Mouse (Mus musculus) fibroblast of lung, adult 2 months (primary cell): ENCODE measurements around the gene Prkce.

ENCODE experiments used
- DNase-seq: peaks from one replicate; pipeline ENCODE4 v3.0.0-alpha.2; 2011; ENCODE audit warnings: low read depth

Gene Prkce

DNA sequence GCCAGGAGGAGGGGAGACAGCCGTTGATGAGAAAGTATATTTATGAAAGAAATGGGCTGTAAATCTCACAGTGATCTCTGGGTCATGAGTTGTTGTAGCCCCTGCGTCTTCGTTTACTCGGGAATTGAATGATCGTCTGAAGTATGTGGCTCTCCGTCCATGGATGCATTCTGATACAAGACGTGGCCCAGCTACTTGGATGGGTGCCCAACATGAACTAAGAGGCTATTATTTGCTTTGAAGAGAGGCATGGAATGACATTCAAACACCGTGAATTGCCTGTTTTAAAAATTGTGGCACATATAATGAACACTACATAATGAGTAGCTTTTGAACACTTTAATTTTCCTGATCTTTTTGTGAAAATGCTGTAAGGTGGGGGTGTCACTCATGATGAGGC lies 93.5 kb downstream of the Prkce start:
- DNase-seq: no peak

DNA sequence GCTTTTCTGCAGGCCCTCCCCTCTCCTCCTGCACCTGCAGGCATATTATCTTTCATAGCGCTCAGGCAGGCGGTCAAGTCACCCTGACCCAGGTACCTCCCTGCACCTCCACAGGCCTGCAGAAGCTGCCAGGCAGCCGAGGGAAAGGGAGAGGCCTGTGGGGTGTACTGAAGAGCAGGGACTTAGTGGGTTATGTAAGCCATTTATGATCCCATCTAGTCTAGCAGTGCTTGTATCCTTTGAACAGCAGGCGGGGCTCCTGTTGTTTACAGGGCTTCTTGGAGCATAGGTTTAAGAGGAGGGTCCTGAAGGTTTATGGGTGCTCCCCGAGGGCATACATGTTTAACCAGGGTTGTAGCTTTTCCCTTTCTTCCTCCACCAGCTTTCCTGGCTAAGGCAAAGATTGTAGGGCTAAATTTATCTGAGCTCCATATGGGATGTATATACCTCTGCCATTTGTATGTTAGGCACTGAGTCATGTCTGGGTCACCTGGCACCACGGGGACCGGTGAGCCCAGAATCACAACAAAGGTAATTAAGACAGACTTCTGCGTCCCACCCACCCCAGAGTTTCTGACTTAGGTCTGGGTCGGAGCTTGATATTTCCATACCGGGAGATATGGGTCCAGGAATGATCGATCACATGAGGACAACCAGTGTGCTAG lies 96.5 kb downstream of the Prkce start:
- DNase-seq: no peak

DNA sequence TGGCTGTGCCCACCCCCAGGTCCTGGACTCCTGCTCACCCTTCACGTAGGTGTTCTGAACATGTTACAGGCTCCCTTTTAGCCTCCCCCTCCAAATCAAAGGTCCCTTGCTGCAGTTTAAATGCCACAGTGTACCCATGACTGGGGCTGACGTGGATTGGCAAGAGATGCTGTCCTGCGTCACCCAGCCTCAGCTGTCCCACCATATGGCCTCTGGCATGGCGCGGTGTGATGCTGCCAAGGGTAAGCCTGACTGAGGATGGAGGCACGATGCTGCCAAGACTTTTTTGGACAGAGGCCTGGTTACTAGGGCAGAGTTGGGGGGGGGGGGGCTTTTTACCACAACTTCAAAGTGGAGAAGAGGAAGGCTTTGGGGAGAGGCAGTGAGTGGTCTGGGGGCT lies 98.5 kb downstream of the Prkce start:
- DNase-seq: no peak

GRCm38 (mm10) chr17:86267126-86267760 lies 99.7 kb downstream of the Prkce start:
- DNase-seq: no peak

DNA sequence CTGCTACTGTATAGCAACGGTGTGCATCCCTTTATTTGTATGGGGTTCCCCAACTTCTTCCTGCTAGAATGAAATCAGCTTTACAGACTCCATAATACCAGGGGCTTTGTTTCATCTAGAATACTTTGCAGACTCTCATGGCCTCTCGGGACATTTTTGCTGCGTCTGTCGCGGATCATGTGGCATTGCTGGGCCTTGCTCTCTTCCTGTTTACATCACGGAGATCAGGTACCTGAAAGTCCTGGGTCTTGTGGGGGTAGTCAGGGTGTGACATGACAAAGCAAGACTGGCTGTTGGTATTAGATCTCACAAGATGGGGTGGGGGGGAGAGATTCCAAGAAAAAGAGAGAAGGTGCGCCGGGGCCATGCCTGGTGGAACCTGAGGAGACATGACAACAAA lies 102.1 kb downstream of the Prkce start:
- DNase-seq: no peak

GRCm38 (mm10) chr17:86270523-86270922 lies 102.9 kb downstream of the Prkce start:
- no peak for DNase-seq

GRCm38 (mm10) chr17:86271277-86271676 lies 103.7 kb downstream of the Prkce start:
- no peak for DNase-seq

GRCm38 (mm10) chr17:86272961-86273360 lies 105.4 kb downstream of the Prkce start:
- no peak for DNase-seq

DNA sequence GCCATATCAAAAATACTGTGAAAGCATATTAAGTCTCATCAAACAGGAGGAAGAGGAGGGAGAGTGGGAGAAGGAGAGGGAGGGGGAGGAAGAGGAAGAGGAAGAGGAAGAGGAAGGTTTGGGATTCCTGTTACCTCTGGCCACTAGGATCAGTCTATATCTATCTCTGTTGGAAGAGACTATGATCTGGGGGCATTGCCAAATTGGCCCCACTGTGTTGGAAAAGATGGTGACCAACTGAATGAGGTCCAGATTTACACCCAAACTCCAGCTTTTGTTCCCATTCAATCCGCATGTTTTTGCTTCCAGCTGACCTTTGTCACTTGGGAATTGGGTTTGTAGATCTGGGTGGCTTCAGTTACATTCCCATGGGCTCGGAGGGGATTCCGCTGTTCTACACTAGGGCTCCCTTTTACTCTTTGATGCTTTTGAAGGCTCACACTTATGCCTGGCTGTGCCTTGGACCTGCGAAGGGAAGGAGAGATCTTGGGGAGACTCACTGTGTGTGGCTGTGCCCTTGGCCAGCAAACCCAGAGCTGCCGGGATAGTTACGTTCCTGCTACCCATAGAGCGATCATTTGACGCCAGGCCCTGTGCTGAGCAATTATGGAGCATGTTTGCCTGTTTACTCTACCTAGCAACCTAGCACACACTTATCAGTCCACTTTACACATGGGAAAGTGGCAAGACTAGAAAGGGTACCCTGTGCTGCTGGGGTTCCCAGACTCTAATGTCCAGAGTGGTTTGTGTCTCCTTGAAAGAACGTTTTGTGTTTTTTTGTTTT lies 106.2 kb downstream of the Prkce start:
- DNase-seq: no peak

DNA sequence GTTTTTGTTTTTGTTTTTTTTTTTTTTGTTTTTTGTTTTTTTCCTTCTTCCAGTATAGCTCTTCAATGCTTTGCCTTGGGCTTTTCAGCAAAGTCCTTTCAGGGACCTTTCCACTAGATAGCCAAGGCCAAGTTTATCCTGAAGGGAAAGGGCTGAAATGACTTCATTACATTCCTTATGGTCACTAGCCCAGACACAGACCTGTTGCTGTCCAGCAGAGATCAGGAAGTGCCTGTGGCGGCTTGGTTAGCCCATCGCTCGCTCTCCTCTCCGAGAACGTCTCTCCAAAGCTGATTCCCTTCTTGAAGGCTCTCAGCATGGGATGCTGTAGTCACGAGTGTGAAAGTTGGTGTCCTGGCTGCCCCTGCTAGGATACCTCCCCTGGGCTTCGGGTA lies 106.8 kb downstream of the Prkce start:
- no peak for DNase-seq

DNA sequence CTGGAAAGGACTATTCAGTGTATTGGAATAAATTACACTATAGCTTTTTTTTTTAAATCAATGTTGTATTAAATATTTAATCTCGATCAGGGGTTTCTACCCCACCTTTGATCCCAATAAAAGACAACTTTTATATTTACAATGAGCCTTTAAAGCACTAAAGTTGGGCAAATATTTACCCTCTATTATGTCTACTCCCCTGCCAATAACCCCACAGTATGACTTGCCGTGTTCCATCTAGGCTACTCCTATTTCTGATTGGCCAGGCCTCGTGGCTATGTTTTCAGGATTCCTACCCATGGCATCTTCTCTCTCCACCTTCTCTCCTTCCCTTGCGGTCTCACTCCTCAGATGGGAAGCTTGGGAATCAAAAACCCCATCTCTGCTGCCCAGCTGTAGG lies 108.8 kb downstream of the Prkce start:
- DNase-seq: no peak

GRCm38 (mm10) chr17:86277032-86277798 lies 109.6 kb downstream of the Prkce start:
- no peak for DNase-seq

GRCm38 (mm10) chr17:86277999-86278526 lies 110.5 kb downstream of the Prkce start:
- no peak for DNase-seq

- DNase-seq: no peak
These were observed 112.2 kb downstream of the Prkce start for GRCm38 (mm10) chr17:86279751-86280150.

GRCm38 (mm10) chr17:86283741-86284140 lies 116.2 kb downstream of the Prkce start:
- no peak for DNase-seq

DNA sequence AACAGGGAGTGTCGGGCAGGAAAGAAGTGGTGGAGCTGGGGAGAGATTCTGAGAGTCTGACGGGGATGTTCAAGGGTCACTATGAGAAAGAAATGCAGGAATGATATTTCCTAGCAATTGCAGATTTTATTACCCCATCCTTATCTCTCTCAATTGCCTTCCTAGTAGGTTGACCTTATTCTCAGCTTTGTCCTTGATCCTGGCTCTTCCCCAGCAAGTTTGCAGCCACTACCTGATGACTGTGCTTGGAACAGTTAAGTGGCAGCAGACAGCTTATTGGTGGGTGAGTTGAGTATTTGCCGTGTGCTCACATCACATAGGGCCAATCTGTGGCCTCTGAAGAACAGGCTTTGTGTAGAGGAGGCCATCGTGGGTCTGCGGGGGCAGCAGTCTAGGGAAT lies 117.5 kb downstream of the Prkce start:
- DNase-seq: no peak

DNA sequence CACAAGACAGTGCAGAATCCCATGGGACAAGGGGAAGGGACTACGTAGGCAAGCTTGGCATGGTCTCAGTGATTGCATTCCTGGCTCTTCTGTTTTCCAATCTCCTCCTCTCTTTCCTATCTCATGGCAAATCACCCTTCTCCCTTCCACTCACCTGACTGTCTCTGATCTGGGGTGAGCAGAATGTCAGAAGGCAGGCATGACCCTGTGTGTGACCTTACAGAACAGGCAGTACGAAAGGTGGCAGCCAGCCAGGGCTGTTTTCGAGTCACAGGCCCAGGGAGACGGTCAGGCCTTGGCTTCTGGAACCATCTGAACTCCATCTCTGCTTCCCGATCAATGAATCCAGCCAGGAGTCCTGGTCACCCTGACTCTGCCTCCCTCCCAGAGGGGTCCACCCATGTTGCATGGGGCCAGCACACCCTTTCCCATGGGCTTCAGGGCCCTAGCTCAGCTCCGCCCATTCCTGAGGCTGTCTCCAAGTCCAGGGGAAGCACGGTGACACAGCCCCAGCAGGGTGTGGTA lies 119.2 kb downstream of the Prkce start:
- DNase-seq: no peak

- no peak for DNase-seq
These were observed 125.1 kb downstream of the Prkce start for GRCm38 (mm10) chr17:86292711-86293110.

DNA sequence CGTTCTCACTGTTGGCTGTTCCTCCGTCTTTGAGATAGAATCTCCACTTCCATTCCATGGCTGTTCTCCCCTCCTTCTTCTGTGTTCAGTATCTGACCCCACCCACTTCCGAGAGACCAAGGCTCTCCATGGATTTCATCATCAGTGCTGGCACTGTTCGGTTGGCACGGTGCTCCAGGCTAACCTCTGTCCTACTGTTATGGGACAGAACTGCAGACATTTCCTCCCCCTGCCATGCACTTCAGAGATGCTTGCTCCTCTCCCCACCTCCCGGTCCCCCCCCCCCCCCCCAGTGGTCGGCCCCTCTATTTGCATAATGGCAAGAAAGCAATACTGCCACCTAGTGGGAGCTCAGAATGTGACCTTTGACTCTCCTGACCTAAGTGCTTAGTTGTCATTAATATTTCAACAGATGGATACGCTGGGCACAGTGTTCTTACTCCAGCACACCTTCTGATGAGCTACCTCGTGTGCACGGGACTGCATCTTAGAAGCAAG lies 125.7 kb downstream of the Prkce start:
- DNase-seq: peak; percentile 84

- DNase-seq: no peak
These were observed 132.0 kb downstream of the Prkce start for GRCm38 (mm10) chr17:86299576-86299975.

DNA sequence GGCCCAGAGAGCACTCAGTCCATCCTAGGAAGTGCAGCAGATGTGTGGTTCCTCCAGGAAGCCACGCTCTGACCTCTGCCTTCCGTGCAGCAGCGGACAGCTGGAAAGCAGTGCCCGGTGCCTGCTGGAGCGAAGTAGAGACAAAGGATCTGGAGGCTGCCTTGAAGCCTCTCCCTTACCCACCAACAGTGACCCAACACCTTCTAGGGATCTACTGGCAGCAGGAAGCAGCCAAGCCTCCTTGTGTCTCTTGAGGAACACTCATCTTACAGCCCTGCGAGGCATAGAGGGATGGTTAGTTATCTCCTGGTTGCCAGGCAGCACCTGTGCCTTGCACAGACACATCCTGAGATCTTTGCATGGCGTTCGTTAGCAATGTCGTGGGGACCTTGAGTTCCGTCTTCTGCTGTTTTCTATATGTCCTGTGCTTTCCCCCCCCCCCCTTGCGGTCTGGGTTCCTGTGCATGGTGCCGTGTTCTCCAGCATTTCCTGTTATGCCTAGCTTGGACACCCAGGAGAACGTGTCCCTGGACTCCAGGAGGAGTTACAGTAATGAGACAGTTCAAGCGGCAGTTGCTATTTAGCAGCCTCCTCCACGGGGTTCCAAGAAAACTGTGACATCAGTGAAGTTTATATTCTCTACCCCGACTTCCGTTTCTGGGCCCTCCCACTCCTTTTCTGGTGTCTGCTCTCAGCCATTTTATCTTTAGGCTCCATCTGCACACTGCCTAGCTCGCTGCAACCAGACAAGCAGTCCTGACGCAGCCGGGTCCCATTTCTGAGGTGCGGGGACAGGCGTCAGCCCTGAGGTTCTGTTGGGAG lies 133.4 kb downstream of the Prkce start:
- no peak for DNase-seq
